Mouse (Mus musculus): ENCODE measurements around the gene Scml4.
A peak's percentile ranks its signal among the peaks of the same experiment; 100 is the strongest.

Scml4 gene

GRCm38 (mm10) chr10:42860159-42860911, at the start of gene Scml4:
Gene Scml4, plus strand, starts transcription at chr10:42860370.
- no peak for DNase-seq

GRCm38 (mm10) chr10:42825923-42826322, 34.2 kb upstream of the Scml4 start:
- no peak for DNase-seq

- DNase-seq, result no peak
These were observed 33.0 kb upstream of the Scml4 start for GRCm38 (mm10) chr10:42827155-42827554.

- DNase-seq, result no peak
These were observed 30.2 kb upstream of the Scml4 start for GRCm38 (mm10) chr10:42830007-42830406.

GRCm38 (mm10) chr10:42830409-42830808, 29.8 kb upstream of the Scml4 start:
- no peak for DNase-seq

- peak in 1 of 2 experiments; percentile 9 for DNase-seq
These were observed 27.5 kb upstream of the Scml4 start for GRCm38 (mm10) chr10:42832677-42833076.

- DNase-seq, result no peak
These were observed 26.1 kb upstream of the Scml4 start for GRCm38 (mm10) chr10:42833871-42834727.

GRCm38 (mm10) chr10:42838106-42838505, 22.1 kb upstream of the Scml4 start:
- DNase-seq, result no peak

- DNase-seq, result no peak
These were observed 21.4 kb upstream of the Scml4 start for GRCm38 (mm10) chr10:42838736-42839135.

- DNase-seq, result no peak
These were observed 20.1 kb upstream of the Scml4 start for GRCm38 (mm10) chr10:42840036-42840435.

GRCm38 (mm10) chr10:42841531-42842195, 18.5 kb upstream of the Scml4 start:
- DNase-seq, result no peak

- peak; percentile 54 to 57 for DNase-seq
These were observed 17.8 kb upstream of the Scml4 start for GRCm38 (mm10) chr10:42842358-42842757.

GRCm38 (mm10) chr10:42843416-42843815, 16.8 kb upstream of the Scml4 start:
- no peak for DNase-seq

GRCm38 (mm10) chr10:42845480-42845879, 14.7 kb upstream of the Scml4 start:
- no peak for DNase-seq

GRCm38 (mm10) chr10:42848179-42849080, 11.7 kb upstream of the Scml4 start:
- DNase-seq, result no peak

GRCm38 (mm10) chr10:42849081-42849400, 11.1 kb upstream of the Scml4 start:
- DNase-seq, result no peak

GRCm38 (mm10) chr10:42854838-42855237, 5.3 kb upstream of the Scml4 start:
- no peak for DNase-seq

- no peak for DNase-seq
These were observed 4.9 kb upstream of the Scml4 start for GRCm38 (mm10) chr10:42855250-42855649.

- no peak for DNase-seq
These were observed 3.6 kb upstream of the Scml4 start for GRCm38 (mm10) chr10:42856574-42856973.

GRCm38 (mm10) chr10:42857021-42857420, 3.1 kb upstream of the Scml4 start:
- no peak for DNase-seq

- no peak for DNase-seq
These were observed 400 bp upstream of the Scml4 start for GRCm38 (mm10) chr10:42859781-42860158.

GRCm38 (mm10) chr10:42861446-42861845, 1.3 kb downstream of the Scml4 start:
- no peak for DNase-seq
